Mouse (Mus musculus) granulocyte monocyte progenitor cell, adult 5-6 weeks (primary cell): ENCODE data around the gene Cdkn2c. TPM values are rescaled to one million over a fixed set of nuclear protein-coding genes. Genes with fewer than 3 reads are reported as not detected.
A peak's percentile ranks its signal among the peaks of the same experiment; 100 is the strongest.
"Not testable (repeated sequence)": the region's sequence is repeated elsewhere in the genome, so short reads cannot be mapped to it uniquely, and the experiment has no call there.

Source experiments
- ATAC-seq: replicated peaks from 2 replicates; pipeline ENCODE4 v1.8.0; 2016; ENCODE audit warnings: mild to moderate bottlenecking, moderate TSS enrichment, inconsistent platforms; ENCODE audit not compliant: poor library complexity, severe bottlenecking
- total RNA-seq, 2 experiments: library from RNA; stranded (forward) in 1 of 2; stranded (reverse) in 1 of 2; fragments of 200-712, 200-1000 nt in 1 of 2; fragments of >200 nt in 1 of 2; fragmentation: Nextera tagmentation in 1 of 2; gene quantifications; 2 replicates each; pipeline ENCODE4 v1.2.3; 2014 to 2017

Cdkn2c gene
- 10.3 and 22.3 TPM in 2 replicates for total RNA-seq (2014; fragmentation: Nextera tagmentation)
- total RNA-seq (2017): 29.0 and 33.7 TPM in 2 replicates

GRCm38 (mm10) chr4:109666461-109667269 is at the start of gene Cdkn2c:
TSS of gene Cdkn2c (minus strand) at chr4:109667189.
- peak; percentile 76 for ATAC-seq

DNA sequence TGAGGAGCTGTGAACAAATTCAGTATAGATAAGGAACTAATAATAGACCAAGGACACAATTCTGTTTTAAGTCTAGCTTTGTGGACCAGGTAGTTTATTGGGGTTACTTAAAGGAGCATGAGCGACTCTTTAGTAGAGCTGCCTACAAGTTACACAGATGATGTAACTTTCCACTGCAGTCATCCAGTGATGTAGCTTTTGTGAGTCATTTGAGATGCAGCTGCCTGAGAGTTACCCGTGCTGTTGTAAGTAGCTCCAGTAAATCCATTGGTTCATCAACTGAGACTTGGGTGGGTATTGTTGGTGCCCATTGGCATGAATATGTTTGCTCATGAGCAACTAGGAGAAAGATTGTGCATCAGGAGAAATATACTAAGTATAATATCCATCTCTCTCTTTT is 38.4 kb upstream of the Cdkn2c start:
- no peak for ATAC-seq

- ATAC-seq: no peak; the same call in 1 of the 2 replicates
Observed at GRCm38 (mm10) chr4:109703568-109703967, 36.6 kb upstream of the Cdkn2c start.

DNA sequence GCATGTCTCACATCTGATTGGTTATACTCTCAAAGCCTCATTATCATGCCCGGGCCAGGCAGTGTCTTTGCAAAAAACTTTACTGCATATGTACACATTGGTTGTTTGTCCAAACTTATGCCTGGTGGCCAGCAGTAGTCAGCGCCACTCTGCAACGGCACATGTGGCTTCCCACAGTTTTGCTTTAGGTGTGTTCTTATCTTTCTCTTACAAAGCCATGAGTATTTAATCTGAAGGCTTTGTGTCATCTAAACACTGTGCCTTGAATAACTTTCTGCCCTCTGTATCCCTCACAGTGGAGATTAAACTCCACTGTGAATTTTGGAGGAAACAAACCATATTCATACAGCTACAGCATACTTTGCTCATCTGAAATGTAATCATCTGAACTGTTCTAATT is 33.7 kb upstream of the Cdkn2c start:
- not testable (repeated sequence) for ATAC-seq

DNA sequence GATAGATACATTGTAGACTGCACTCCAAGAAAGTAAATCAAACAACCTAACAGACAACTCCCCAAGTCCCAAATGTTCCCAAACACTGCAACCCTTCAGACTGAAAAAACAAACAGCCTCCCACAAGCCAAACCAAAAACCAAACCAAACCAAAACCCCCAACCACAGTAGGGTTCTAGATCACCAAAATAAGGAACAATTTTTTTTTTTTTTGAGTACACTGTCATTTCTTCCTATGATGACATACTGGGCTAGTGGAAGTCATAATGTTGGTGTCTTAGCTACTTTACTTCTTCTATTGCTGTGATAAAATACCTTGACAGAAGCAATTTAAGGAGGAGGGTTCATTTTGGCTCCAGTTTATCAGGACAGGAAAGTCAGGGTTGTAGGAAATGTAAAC is 25.7 kb upstream of the Cdkn2c start:
- no peak for ATAC-seq

- no peak for ATAC-seq
Observed at GRCm38 (mm10) chr4:109683561-109683960, 16.6 kb upstream of the Cdkn2c start.

- no peak for ATAC-seq
Observed at GRCm38 (mm10) chr4:109677221-109677620, 10.2 kb upstream of the Cdkn2c start.

- peak; percentile 98 for ATAC-seq
Observed at GRCm38 (mm10) chr4:109676218-109677215, 9.5 kb upstream of the Cdkn2c start, which contains the start of gene Faf1. TSS of gene Faf1 (plus strand) at chr4:109676588.

DNA sequence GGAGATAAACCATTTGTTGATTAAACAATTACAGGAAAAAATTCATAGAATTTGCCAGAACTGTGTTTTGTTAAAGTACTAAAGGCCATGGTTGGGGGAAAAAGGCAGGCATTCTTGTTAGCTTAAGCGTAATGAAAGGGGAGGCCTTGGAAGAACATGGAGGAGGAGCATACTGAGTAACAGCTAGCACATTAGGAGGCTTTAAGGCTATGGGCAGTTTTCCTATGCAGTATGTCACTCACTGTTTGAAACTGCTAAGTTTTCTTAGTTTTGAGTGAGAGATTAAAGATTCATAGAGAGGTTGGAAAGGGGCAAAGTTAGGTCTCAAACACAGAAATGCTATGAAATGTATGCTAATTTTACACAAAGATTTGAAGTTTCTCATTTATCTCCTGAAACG is 7.1 kb upstream of the Cdkn2c start:
- no peak for ATAC-seq

- no peak for ATAC-seq
Observed at GRCm38 (mm10) chr4:109671941-109672340, 5.0 kb upstream of the Cdkn2c start.

DNA sequence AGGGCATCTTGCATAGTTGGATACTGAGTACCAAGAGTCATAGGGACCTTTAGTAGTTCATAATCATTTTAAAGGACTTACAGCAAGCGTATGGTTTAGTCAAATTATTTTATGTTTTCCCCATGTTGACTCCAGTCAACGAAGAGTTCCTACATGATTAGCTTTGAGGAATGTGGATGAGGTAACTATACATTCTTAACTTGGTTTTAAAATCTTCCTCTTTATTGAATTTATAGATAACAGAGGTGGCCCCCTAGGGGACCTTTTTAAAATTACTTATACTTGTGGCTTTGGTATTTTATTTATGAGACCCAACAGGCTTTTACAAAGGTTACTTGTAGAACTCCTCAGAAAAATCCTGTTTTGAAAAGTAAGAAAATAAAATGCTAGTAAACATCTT is 3.2 kb upstream of the Cdkn2c start:
- ATAC-seq: no peak

DNA sequence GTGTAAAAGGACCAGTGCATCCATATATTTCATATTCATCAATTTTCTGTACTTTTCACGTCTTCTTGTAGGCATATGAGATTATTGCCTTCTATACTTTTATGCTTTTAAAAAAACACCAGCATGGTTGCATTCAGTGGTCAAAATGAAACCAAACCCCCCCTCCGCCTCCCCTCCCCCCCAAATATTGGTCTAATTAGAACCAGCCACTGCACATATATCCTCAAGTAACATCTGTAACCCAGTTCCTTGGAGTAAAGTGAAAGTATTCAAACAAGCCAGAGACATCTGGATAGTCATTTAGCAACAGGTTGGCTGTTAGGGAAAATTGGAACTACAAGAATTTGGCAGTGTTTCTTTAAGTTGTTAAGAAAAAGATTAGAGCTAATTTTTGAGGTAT is 529 bp upstream of the Cdkn2c start:
- ATAC-seq: no peak

DNA sequence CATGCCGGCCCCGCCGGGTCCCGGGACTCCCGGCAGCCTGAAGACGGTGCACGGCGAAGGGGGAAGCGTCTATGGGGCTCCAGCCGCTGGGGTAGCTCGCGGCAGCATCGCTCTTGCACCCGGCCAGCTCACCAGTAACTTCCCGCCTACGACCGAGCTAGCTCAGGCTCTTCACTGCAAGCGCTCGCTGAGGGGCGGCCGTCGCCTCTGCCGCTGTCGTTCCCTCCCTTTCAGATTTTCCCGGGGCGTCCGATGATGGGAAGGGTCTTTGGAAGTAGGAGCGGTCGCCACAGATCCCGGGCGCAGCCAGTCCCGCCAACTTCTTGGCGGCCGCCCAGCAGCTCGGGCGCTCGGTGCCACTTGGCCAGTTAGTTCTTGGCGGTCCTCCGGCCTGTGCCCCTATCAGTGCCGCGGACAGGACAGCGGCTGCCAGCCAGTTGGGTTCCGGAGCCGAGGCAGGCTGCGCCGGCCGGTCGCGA is 968 bp downstream of the Cdkn2c start:
- peak; percentile 40 for ATAC-seq

- ATAC-seq: peak; percentile 33
Observed at GRCm38 (mm10) chr4:109665101-109665981, 1.6 kb downstream of the Cdkn2c start.

DNA sequence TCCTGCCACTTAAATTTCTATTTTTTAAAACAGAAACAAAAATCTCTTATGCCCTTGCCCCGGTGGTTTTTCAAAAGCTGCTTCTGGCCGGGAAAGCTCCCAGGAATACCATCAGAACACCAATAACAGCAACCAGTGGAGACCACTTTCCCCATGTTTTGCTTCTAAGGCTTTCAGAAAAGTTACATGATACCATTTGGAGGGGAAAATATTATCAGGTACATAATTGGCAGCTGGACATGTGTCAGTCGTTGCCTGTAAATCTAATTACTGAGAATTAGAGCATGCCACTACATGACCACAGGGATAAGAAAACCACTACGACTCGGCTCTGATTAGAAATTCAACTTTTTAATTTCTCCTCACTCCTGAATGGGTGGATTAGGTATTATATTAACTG is 2.9 kb downstream of the Cdkn2c start:
- ATAC-seq: no peak

GRCm38 (mm10) chr4:109662271-109662670 is 4.7 kb downstream of the Cdkn2c start:
- ATAC-seq: no peak

DNA sequence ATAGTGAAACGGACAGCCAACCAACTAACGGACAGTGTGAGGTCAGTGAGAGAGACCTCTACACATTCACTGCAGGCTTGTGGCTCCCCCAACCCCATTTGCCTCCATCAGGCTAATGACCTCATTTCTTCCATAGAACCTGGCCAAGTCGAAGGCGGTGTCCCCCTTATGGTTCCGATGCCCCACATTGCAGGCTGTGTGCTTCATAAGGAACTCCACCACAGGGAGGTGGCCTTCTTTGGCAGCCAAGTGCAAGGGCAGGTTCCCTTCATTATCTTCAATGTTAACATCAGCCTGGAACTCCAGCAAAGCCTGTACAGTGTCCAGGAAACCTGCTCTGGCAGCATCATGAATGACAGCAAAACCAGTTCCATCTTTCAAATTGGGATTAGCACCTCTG is 5.8 kb downstream of the Cdkn2c start:
- ATAC-seq: no peak

- no peak for ATAC-seq
Observed at GRCm38 (mm10) chr4:109660568-109660967, 6.4 kb downstream of the Cdkn2c start.

GRCm38 (mm10) chr4:109659571-109659970 is 7.4 kb downstream of the Cdkn2c start:
- no peak for ATAC-seq

DNA sequence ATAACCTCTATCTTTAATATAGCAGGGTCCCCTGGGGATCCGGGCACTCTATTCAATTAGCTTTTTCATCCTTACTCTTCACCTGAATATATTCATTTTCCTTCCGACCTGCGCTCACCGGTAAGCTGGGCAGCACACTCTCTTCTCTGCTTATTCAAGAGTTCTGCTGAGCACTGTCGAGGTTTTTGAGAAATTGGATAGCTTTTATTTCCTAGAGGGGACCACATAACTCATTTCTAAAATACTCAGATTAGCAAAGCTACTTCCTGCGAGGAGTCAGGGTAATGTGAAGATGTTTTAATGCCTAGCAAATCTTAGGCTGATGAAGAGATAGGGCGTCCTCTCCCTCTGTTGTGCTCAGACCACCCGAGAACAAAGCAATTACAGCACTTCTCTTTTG is 8.2 kb downstream of the Cdkn2c start:
- no peak for ATAC-seq
